Mouse (Mus musculus): ENCODE results near the gene Arhgef1.
A peak's percentile ranks its signal among the peaks of the same experiment; 100 is the strongest.

Gene Arhgef1

GRCm38 (mm10) chr7:24947316-24948048, 44.8 kb downstream of the Arhgef1 start:
- no peak for DNase-seq

GRCm38 (mm10) chr7:24948774-24949173, 46.1 kb downstream of the Arhgef1 start:
- DNase-seq, result no peak

GRCm38 (mm10) chr7:24949958-24950623, 47.4 kb downstream of the Arhgef1 start:
- DNase-seq, result peak; percentile 66

- no peak for DNase-seq
Measured at GRCm38 (mm10) chr7:24953966-24954365, 51.3 kb downstream of the Arhgef1 start.

GRCm38 (mm10) chr7:24954450-24954849, 51.7 kb downstream of the Arhgef1 start:
- DNase-seq, result peak; percentile 8

GRCm38 (mm10) chr7:24955226-24955625, 52.5 kb downstream of the Arhgef1 start:
- DNase-seq, result no peak

- DNase-seq, result no peak
Measured at GRCm38 (mm10) chr7:24964288-24964687, 61.6 kb downstream of the Arhgef1 start.

- peak; percentile 87 for DNase-seq
Measured at GRCm38 (mm10) chr7:24964897-24965535, 62.3 kb downstream of the Arhgef1 start.

GRCm38 (mm10) chr7:24967966-24968365, 65.3 kb downstream of the Arhgef1 start:
- no peak for DNase-seq

GRCm38 (mm10) chr7:24968463-24968862, 65.8 kb downstream of the Arhgef1 start:
- no peak for DNase-seq

- peak; percentile 9 for DNase-seq
Measured at GRCm38 (mm10) chr7:24969805-24970204, 67.1 kb downstream of the Arhgef1 start.

- no peak for DNase-seq
Measured at GRCm38 (mm10) chr7:24970341-24970740, 67.6 kb downstream of the Arhgef1 start.

GRCm38 (mm10) chr7:24971261-24971971, 68.7 kb downstream of the Arhgef1 start:
- peak; percentile 28 for DNase-seq

- peak; percentile 98 for DNase-seq
Measured at GRCm38 (mm10) chr7:24971972-24972893, 69.5 kb downstream of the Arhgef1 start, which contains the start of gene Rabac1. TSS of gene Rabac1 (minus strand) at chr7:24972754.

- peak; percentile 14 for DNase-seq
Measured at GRCm38 (mm10) chr7:24973208-24973607, 70.5 kb downstream of the Arhgef1 start.

- DNase-seq, result peak; percentile 13
Measured at GRCm38 (mm10) chr7:24973902-24974301, 71.2 kb downstream of the Arhgef1 start.

- DNase-seq, result peak; percentile 43
Measured at GRCm38 (mm10) chr7:24974893-24975595, 72.3 kb downstream of the Arhgef1 start.

Measured in kidney, adult 9 months (tissue).